Mouse (Mus musculus) right cerebral cortex, postnatal 10 days (tissue): Measurements from ENCODE around the gene Gm11756.
"Not testable (repeated sequence)": the region's sequence is repeated elsewhere in the genome, so short reads cannot be mapped to it uniquely, and the experiment has no call there.

ENCODE experiments used
- DNase-seq, 2 experiments: peaks; one replicate each; pipeline ENCODE4 v3.0.0; 2021; ENCODE audit warnings: low spot score in 2 of 2

The Gm11756 gene

GRCm38 (mm10) chr4:73920660-73921059 lies at the start of gene Gm11756:
TSS of gene Gm11756 (minus strand) at chr4:73920760.
- not testable (repeated sequence) for DNase-seq

- no peak for DNase-seq
These were observed 29.9 kb upstream of the Gm11756 start, which contains the start of gene 2310002L09Rik for GRCm38 (mm10) chr4:73950375-73950896. TSS of gene 2310002L09Rik (minus strand) at chr4:73950846.

GRCm38 (mm10) chr4:73905853-73906252 lies 14.7 kb downstream of the Gm11756 start, which contains the start of gene Gm13871:
TSS of gene Gm13871 (minus strand) at chr4:73905953.
- DNase-seq: not testable (repeated sequence)

- not testable (repeated sequence) for DNase-seq
These were observed 29.5 kb downstream of the Gm11756 start, which contains the start of gene Gm11757 for GRCm38 (mm10) chr4:73891012-73891411. TSS of gene Gm11757 (minus strand) at chr4:73891112.

GRCm38 (mm10) chr4:73876166-73876565 lies 44.4 kb downstream of the Gm11756 start, which contains the start of gene Gm11758:
TSS of gene Gm11758 (minus strand) at chr4:73876266.
- not testable (repeated sequence) for DNase-seq
